Mouse (Mus musculus) ES-E14 (cell line): ENCODE data around the gene C2cd4d.

Experiments
- HCFC1 ChIP-seq: IDR thresholded peaks from 2 replicates; pipeline ENCODE4 v1.6.1; 2012; ENCODE audit warnings: low read length, inconsistent platforms, borderline replicate concordance; ENCODE audit not compliant: insufficient read depth
- MAFK ChIP-seq: IDR thresholded peaks from 2 replicates; pipeline ENCODE4 v1.6.1; 2014; ENCODE audit warnings: mild to moderate bottlenecking, low read depth, low read length, inconsistent platforms; ENCODE audit not compliant: insufficient read depth

- TF ChIP-seq MAFK = no peak
- TF ChIP-seq HCFC1 = no peak
Measured at GRCm38 (mm10) chr3:94387391-94387790, 25.2 kb downstream of the C2cd4d start.
